Mouse (Mus musculus) spleen, adult 12 weeks (tissue): ENCODE data around the gene Sgsm1.

Experiments used
- DNase-seq: peaks from one replicate; pipeline ENCODE4 v3.0.0; 2022; ENCODE audit warnings: low spot score

The Sgsm1 gene

DNA sequence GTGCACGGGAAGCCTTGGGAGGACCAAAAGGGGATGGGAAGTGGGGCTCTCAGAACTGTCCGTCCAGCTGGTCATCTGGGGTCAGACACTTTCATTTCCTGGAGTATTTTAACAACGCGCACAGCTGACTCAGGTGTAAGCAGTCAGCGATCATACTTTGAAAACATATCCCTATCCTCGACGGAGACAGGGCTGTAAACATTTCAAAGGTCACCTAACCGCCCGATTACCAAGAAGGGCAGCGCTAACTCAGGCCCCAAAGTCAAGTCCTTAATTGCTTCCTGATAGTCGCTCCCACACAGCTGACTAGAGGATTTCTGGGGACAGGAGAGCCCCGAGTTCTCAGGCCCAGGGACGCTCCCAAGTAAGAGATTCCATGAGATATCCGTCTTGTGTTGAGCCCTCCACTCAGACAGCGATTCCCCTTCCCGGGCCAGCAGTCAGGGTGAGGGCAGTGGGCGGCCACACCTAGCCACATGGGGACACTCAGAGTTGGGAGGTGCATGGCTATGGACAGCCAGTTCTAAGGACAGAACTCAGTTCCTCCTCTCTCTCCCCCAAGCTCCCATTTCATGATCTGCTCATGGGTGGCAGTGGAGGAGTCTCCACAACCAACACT is 91.9 kb downstream of the Sgsm1 start:
- DNase-seq = no peak

DNA sequence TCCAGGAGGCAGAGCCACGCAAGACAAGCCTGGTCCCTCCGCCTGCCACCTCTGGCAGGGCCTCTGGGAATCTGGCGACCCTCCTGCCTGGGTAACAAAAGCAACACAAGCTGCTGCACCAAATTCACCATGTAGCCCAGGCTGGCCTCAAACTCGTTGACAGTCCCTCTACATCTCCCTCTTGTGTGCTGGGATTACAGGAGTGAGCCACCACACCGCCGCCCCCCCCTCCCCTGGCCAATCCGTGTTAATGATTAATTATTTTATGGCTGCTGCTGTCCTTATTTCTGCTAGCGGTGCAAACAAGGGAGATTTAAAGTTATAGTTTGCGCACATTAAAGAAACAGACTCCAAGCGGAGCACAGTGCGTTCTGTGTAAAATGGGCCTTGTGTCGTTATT is 93.5 kb downstream of the Sgsm1 start:
- no peak for DNase-seq

DNA sequence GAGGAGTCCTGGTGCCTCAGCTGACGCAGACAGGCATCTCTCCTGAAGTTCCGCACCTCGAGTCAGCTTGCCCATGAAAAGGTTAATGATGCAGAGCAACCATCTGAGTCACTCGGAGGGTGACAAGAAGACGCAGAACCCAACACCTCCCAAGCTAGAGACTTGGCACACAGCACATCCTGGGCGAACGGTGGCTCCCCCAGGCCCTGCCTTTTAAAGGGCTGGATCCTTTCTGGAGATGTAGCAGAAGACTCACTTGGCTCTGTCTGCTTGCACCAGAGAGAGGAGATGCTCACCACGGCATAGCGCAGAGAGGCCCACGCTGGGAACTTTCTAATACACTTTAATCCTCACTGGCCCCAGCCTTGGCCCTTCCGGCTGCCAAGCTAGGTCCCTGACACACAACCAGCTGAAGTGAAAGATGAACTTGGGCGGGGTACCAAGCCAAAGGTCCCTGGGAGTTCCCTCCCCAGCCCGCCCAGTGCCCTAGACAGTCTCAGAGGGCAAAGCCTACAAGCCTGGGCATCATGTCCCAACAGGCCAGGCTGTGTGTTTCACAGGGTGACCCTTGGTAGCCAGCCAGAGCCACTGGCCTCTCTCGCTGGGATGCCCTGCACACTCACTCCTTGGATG is 94.1 kb downstream of the Sgsm1 start:
- no peak for DNase-seq

DNA sequence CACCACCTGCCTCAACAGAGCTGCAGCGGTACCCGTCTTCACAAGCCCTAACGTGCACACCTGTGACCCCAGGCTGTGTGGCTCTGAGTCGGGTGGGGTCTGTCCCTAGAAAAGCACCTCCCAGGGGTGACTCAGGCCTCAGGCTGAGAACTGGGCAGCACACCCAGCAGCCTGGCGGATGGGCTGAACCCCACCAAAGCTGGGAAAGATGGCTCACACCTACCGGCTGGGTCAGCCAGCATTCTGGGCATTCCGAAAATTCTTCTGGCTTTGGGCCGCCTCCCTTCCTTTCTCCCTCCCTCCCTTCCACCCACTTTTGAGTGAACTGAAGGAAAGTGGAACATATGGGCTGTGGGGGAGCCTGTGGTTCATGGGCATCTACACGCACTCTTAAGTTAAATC is 95.0 kb downstream of the Sgsm1 start:
- DNase-seq = no peak

- DNase-seq = no peak
These were observed 96.1 kb downstream of the Sgsm1 start for GRCm38 (mm10) chr5:113214455-113214854.

GRCm38 (mm10) chr5:113214041-113214440 is 96.5 kb downstream of the Sgsm1 start:
- DNase-seq = no peak

- DNase-seq = no peak
These were observed 98.3 kb downstream of the Sgsm1 start for GRCm38 (mm10) chr5:113212156-113212835.

DNA sequence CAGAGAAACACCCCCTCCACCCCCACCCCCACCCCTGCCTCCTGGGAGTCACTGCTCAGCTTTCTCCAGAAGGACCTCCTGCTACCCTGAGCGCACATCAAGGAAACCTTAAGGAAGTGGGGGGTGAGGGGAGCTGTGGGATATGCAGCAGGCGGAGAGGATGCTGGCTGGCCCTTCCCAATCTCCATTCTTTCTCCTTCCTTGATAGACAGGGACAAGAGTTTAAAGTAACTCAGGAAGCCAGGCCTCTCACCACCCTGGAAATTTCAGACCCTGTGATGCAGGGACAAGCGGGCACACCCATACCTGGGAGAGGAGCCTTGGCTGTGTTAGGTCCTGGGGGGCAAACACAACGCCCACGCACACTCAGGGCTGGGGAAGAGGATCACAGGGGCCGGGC is 100.3 kb downstream of the Sgsm1 start:
- DNase-seq = no peak

DNA sequence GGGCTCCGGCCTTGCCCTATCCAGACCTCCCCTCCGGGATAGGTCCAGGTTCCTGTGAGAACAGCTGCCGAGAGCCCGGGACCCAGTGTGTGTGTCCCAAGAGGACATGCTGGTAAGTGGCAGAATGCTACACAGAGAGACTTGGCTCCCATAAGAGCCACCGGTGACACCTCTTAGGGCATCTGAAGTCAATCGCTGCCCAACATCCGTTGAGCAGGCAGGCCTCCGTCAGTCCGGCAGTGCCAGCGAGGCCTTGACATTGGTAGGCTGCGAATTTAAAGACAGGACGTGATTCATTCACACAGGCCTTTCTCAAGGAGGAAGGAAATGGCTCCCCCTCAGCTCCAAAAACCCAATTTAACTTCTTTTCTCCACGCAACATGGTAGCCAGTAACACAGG is 100.7 kb downstream of the Sgsm1 start:
- no peak for DNase-seq

DNA sequence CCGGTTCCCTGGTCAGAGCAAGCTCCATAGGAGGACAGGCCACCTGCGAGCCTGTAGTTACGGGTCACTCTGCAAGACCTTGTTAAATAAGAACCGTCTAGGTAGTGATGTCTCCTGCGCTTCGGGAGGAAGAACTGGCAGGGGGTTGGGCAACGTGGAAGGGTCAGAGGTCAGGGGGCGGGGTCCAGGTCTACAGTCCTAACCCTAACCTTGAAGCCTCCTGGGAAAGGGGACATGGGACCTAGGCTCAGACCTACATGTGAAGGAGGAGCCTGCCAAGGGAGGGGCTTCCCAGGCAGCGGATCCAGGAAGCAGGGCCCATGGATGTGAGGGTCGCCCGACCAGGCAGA is 101.2 kb downstream of the Sgsm1 start:
- no peak for DNase-seq

DNA sequence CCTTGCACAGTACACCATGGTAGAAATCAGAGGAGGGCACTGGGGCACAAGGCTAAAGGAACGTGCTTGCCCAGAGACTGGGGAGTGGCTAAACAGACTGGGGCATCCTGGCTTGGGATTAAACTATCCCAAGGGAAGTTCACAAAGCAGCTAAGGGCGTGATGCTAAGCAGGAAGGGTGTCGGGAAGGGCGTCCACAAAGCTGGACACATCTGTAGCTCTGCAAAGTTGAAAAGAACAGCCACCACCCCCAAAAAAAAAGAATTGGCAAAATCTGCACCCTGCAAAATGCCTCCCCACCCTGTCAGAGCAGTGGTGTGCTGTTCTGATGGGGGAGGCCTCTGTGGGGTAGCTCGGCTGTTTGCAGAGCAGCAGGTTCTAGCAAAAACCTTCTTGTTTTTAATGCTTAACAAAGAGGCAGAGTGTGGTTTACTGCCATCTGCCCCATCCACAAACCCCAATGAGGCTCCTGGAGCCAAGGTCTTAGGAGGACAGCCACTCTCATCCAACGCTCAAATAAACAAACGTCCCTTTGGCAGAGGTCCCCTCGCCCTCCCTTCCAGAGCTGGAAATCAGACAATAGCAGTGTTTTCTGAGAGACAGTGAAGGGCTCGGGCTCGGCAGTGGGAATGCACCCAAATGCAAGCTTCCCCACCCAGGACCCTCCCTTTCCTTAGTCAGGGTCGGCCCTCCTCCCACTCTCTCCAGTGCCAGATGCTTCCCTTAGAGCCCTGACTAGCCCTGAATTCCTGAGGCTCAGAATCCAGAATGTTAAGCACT is 101.8 kb downstream of the Sgsm1 start:
- DNase-seq = no peak

DNA sequence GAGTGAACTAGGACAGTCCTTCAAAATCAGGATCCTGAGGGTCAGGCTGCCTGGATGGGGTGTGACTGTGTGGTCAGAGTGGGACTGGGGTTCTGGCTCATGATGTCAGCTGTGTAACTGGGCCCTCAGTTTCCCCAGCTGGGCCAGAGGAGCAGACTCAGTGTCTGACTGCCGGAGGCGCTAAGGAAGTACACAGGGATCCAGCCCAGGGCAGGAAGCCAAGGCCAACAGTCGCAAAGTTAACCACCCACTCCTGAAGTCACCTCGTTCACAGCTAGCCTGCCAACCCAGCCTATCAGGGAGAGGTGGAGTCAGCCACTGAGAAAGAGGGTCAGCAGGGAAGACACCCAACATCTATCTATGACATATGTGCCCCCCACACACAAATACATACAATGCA is 102.5 kb downstream of the Sgsm1 start:
- DNase-seq = no peak

DNA sequence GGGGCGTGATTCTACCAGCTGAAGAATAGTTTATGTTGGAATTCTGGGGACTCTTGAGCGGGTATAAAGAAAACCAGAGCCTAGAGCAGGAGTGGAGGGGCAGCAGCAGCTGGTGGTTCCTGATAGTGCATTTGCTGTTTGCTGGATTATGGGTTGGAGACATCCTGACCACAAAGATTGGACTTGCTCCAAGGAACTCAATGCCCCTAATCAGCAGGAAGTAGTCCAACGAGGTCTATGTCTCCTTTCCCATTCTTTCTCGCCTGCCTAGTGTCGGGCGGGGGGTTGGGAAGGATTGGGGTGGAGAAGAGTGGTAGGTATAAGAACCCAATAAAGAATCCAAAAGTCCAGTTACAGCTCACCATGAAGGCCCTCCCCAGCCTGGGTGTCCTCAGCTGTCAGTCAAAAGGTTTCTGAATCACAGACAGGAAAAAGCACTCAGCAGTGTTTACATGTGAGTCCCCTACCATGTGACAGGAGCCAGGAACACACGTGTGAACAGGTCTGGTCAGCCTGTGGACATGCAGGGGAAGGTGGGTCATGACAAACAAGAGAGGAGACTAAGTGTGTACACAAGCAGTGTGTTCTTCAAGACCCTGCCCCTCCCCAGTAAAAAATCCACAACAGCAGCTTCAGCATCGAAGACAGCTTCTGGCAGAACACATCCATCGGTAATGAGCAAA is 103.8 kb downstream of the Sgsm1 start:
- DNase-seq = no peak

- DNase-seq = no peak
These were observed 106.4 kb downstream of the Sgsm1 start for GRCm38 (mm10) chr5:113204193-113204592.

- no peak for DNase-seq
These were observed 110.8 kb downstream of the Sgsm1 start for GRCm38 (mm10) chr5:113199772-113200134.

DNA sequence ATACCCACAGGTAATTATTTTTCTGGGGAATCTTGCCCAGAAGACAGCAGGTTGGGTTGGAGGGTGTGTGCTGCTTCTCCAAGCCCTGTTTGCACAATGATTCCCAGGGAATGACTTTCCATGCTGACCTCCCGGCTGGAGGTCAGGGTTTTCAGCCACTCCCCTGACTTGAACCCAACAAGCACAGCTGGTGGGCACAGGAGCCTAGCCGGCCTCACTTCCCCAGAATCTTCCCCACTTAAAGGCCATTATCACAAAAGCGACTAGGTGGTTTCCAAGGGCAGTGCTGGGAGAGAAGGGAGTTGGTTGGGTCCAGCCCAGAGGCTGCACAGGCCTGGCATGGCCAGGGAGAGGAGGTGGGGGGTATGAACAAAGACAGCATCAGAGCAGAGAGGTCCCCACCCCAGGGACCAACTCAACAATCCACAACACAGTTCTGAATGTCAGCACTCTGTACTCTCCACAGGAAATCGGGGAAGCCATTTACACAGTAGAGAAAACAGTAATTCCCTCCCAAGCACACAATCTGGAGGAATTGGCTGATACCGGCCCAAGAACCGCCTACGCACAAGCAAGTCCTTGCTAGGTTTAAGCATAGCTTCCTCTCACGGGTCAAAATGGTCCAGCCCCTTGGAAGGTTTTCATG is 111.3 kb downstream of the Sgsm1 start:
- DNase-seq = no peak

GRCm38 (mm10) chr5:113196916-113197794 is 113.4 kb downstream of the Sgsm1 start:
- DNase-seq = no peak

- DNase-seq = no peak
These were observed 114.7 kb downstream of the Sgsm1 start for GRCm38 (mm10) chr5:113195907-113196306.

DNA sequence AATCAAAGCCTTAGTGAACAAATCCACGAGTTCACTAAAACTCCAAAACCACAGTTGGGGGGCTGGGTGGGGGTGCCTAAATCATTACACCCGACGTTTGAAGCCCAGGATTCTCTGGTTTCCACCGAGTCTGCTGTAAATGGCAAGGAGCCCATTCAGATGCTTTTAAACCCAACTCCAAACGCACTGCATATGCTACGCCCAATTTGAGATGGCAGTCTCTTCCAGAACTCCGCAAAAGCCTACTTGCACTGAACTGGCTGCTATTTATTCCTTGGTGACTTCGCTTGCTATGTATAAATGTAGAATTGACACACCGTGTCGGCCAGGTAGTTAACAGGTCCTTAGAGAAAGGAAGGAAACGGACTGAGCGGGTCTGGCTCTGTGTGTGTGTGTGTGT is 115.1 kb downstream of the Sgsm1 start:
- DNase-seq = no peak

GRCm38 (mm10) chr5:113193762-113194161 is 116.8 kb downstream of the Sgsm1 start:
- DNase-seq = no peak
